Mouse (Mus musculus) limb, embryonic 14.5 days (tissue): ENCODE measurements at regions not wholly inside any gene's neighbourhood (a gene's known extent, or its start where the extent isn't known, plus 50 kb on each side); places are given as distances from the start of the nearest gene placed in this dataset.

Experiments used
- ATAC-seq: fragments of 200-750 bp; cut with Nextera tagmentation; 2 replicates; pipeline ENCODE4 v1.8.0; 2017; ENCODE audit warnings: low read depth, moderate number of reproducible peaks, moderate TSS enrichment; ENCODE audit not compliant: low FRiP score
- DNase-seq: peaks from one replicate; pipeline ENCODE4 v3.0.0-alpha.2; 2015; ENCODE audit warnings: low spot score
- H3K27ac ChIP-seq: fragments of 300-500 bp; sonication (generic); replicated peaks from 2 replicates; pipeline ENCODE4 v1.5.1; 2014; ENCODE audit warnings: low read depth, mild to moderate bottlenecking, low read length, moderate library complexity, mixed read lengths
- H3K27me3 ChIP-seq: fragments of 300-500 bp; sonication (generic); 2 replicates; pipeline ENCODE4 v1.6.1; 2014; ENCODE audit warnings: low read length, mixed read lengths; ENCODE audit not compliant: control insufficient read depth, insufficient read depth
- H3K36me3 ChIP-seq: fragments of 300-500 bp; sonication (generic); 2 replicates; pipeline ENCODE4 v1.6.1; 2014; ENCODE audit warnings: mild to moderate bottlenecking, low read length, moderate library complexity, mixed read lengths; ENCODE audit not compliant: control insufficient read depth, insufficient read depth
- H3K4me1 ChIP-seq: fragments of 300-500 bp; sonication (generic); 2 replicates; pipeline ENCODE4 v1.6.1; 2014; ENCODE audit warnings: antibody characterized with exemption, low read length, mixed read lengths; ENCODE audit not compliant: control insufficient read depth, insufficient read depth
- H3K4me2 ChIP-seq: fragments of 300-500 bp; sonication (generic); replicated peaks from 2 replicates; pipeline ENCODE4 v1.6.1; 2014; ENCODE audit warnings: low read depth, mild to moderate bottlenecking, low read length, moderate library complexity; ENCODE audit not compliant: severe bottlenecking
- H3K4me3 ChIP-seq: fragments of 300-500 bp; sonication (generic); replicated peaks from 2 replicates; pipeline ENCODE4 v1.5.1; 2014; ENCODE audit warnings: low read length
- H3K9ac ChIP-seq: fragments of 300-500 bp; sonication (generic); 2 replicates; pipeline ENCODE4 v1.6.1; 2014; ENCODE audit warnings: mild to moderate bottlenecking, low read depth, low read length, moderate library complexity; ENCODE audit not compliant: severe bottlenecking
- H3K9me3 ChIP-seq: fragments of 300-500 bp; sonication (generic); 2 replicates; pipeline ENCODE4 v1.6.1; 2016; ENCODE audit warnings: low read length; ENCODE audit not compliant: control insufficient read depth
- POLR2A ChIP-seq: fragments of 200-500 bp; IDR thresholded peaks from 2 replicates; pipeline ENCODE4 v1.8.0; 2012; ENCODE audit warnings: inconsistent platforms, mild to moderate bottlenecking, moderate library complexity, borderline replicate concordance; ENCODE audit not compliant: insufficient read depth, insufficient read length; ENCODE audit errors: extremely low read depth
- WGBS: fragments of 180-500 bp; shearing (Covaris S2); extraction: QIAGEN DNeasy Blood & Tissue Kit; methylation state at CpG from one replicate; pipeline ENCODE4 v1.1.7; 2014; 5-methylcytosine and 5-hydroxymethylcytosine counted together

DNA sequence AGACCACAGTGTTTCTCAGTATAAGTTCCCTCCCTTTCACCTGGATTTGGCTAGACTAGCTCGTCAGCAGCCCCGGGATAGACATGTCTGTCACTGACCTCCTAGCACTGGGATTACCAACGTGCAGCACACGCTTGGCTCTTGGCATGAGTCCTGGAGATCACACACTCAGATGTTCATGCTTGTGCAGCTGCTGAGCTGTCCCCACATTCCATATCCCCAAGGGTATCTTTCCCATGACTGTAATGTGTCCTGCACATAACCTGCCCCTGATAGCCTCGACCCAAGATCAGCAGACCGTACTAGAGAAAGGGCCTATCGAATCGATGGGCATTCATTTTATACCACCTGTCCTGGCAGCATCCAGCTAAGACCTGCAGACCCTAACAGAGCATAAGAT is 123.4 kb upstream of the Hs6st1 start:
- Histone ChIP-seq H3K27me3 (no peaks in the 10 kb centered on the region), H3K9ac (no peak overlapping the region), H3K27ac (no peak overlapping the region), H3K4me3 (no peak overlapping the region), H3K9me3 (no peaks in the 10 kb centered on the region), H3K4me1 (peaks cover 6% of the 10 kb centered on the region), H3K36me3 (no peaks in the 10 kb centered on the region), H3K4me2 (no peak overlapping the region)
- no peak for DNase-seq
- TF ChIP-seq POLR2A, result no peak
- no peak for ATAC-seq
- 74% methylated on average over 8 of the region's 8 CpGs for WGBS

DNA sequence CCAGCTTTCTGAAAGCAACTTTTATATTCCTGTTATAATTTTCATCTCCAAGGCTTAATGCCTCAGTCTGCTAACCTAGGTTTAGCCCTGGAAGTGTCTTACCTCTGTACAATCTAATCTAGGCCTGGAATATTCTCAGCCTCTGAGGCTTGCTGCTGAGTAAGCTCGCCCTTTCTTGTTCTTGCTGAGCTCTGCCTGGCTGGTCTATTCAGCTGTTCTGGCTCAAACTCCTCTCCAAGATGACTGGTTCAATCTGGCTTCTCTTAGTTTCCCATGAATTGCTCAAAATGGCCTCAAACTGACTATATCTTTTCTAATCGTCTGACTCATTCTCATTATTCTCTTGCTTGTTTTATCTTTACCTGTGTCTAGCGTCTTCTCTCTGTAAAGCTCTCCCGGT is 122.6 kb upstream of the Hs6st1 start:
- no peak for ATAC-seq
- no peaks in the 10 kb centered on the region for H3K27me3 ChIP-seq
- no peak for TF ChIP-seq POLR2A
- WGBS, result 89% methylated on average over 4 of the region's 4 CpGs
- H3K9ac ChIP-seq, result no peak overlapping the region
- H3K9me3 ChIP-seq, result no peaks in the 10 kb centered on the region
- no peaks in the 10 kb centered on the region for H3K36me3 ChIP-seq
- H3K4me2 ChIP-seq, result no peak overlapping the region
- no peak overlapping the region for H3K27ac ChIP-seq
- H3K4me1 ChIP-seq, result peaks cover 6% of the 10 kb centered on the region
- H3K4me3 ChIP-seq, result no peak overlapping the region
- DNase-seq, result no peak

DNA sequence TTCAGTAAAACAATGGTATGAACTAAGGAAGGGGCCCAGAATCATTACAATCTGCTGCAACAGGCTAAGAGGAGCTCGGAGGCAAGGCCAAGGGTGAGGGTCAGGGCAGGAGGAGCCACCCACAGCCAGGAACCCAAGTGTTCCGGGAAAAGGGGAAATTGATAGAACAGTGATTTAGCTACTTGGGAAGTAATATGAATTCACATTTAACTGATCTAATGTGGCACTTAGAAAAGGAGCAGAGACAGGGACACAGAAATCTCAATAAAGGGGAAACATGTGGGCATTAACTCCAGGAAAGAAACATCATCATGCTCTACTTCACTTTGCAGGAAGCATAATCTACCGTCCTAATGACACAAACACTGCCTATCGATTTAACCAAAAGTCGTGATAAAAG is 120.1 kb upstream of the Hs6st1 start:
- no peaks in the 10 kb centered on the region for H3K9me3 ChIP-seq
- TF ChIP-seq POLR2A, result no peak
- 69% methylated on average over 5 of the region's 5 CpGs for WGBS

GRCm38 (mm10) chr1:35951082-35951481 is 117.1 kb upstream of the Hs6st1 start:
- Histone ChIP-seq H3K4me1 (no peaks in the 10 kb centered on the region), H3K4me2 (no peak overlapping the region), H3K9ac (no peak overlapping the region), H3K4me3 (no peak overlapping the region), H3K27ac (no peak overlapping the region), H3K36me3 (no peaks in the 10 kb centered on the region), H3K9me3 (no peaks in the 10 kb centered on the region), H3K27me3 (no peaks in the 10 kb centered on the region)
- TF ChIP-seq POLR2A, result no peak
- DNase-seq (no peak), ATAC-seq (no peak)
- 56% methylated on average over 4 of the region's 4 CpGs for WGBS

More for the DNA sequence above, 120.1 kb upstream of the Hs6st1 start:
- H3K36me3 ChIP-seq, result no peaks in the 10 kb centered on the region
- no peak overlapping the region for H3K9ac ChIP-seq
- H3K4me2 ChIP-seq, result no peak overlapping the region
- DNase-seq (no peak), ATAC-seq (no peak)
- H3K4me3 ChIP-seq, result no peak overlapping the region
- H3K27ac ChIP-seq, result no peak overlapping the region
- no peaks in the 10 kb centered on the region for H3K4me1 ChIP-seq
- H3K27me3 ChIP-seq, result no peaks in the 10 kb centered on the region

- Histone ChIP-seq H3K27ac (no peak overlapping the region), H3K36me3 (no peaks in the 10 kb centered on the region), H3K4me3 (no peak overlapping the region), H3K4me2 (no peak overlapping the region), H3K9ac (no peak overlapping the region), H3K27me3 (no peaks in the 10 kb centered on the region), H3K9me3 (no peaks in the 10 kb centered on the region), H3K4me1 (no peaks in the 10 kb centered on the region)
- no peak for TF ChIP-seq POLR2A
- DNase-seq, result no peak
- 52% methylated on average over 4 of the region's 4 CpGs for WGBS
- ATAC-seq, result no peak
Observed at GRCm38 (mm10) chr1:35953721-35954120, 114.5 kb upstream of the Hs6st1 start.

DNA sequence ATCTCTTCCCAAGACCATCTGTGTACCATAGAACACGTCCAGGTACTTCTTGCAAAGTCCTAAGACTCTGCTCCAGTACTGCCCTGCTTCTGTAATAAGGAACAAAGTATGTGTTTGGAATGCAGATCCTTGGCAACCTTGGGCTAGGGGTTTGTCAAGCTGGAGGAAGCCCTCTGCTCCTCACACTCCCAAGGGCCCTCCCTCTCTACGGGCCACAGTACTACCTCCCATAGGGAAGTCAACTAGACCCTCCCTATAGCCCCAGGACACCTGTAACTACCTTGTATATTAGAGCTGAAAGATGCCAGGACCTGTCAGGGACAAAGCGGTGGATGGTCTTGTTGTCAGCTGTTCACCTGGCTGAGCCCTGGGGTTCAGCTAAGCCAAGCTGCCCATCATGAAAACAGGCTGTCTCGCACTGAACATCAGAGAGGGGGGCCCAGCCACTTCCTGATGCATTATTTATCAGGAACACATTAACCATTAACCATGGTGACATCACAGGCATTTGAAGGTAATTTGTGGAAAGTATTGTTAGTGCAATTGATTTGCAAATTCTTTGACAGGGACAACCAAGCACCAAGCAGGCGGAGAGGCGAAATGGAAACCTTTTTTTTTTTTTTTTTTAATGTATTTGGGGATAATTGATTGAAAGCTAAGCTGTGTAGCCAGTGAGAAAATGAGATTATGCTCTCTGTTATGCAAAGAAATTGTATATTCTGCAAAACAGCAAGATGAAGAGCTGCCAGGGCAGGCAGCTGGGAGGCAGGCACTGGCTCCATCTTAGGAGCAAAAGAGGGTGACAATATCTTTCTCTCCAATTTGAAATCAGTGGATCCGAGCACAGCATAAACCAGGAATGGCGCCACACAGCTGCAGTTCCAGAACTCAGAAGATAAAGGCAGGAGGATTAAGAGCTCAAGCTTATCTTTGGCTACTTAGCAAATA is 110.5 kb upstream of the Hs6st1 start:
- WGBS, result 75% methylated on average over 8 of the region's 8 CpGs
- no peak overlapping the region for H3K9ac ChIP-seq
- H3K4me2 ChIP-seq, result no peak overlapping the region
- DNase-seq (no peak), ATAC-seq (no peak)
- H3K9me3 ChIP-seq, result no peaks in the 10 kb centered on the region
- H3K27me3 ChIP-seq, result no peaks in the 10 kb centered on the region
- H3K27ac ChIP-seq, result no peak overlapping the region
- no peaks in the 10 kb centered on the region for H3K4me1 ChIP-seq
- TF ChIP-seq POLR2A, result no peak
- no peak overlapping the region for H3K4me3 ChIP-seq
- H3K36me3 ChIP-seq, result no peaks in the 10 kb centered on the region
